In genomic region chr19:53676718-53677634, GRCm38 (mm10) we compare ENCODE assay signal across 8 mouse cellular contexts. TPM values are rescaled to one million over a fixed set of nuclear protein-coding genes. Genes with fewer than 3 reads are reported as not detected.
DNase-seq lines count a peak whose midpoint lies in the region; ATAC-seq and TF ChIP-seq lines count a peak whose summit lies in the region.

Rbm20 (plus strand) TSS chr19:53677306.

- H3K27me3 ChIP-seq in forebrain, embryonic 11.5 days (ENCODE audit: control insufficient read depth, insufficient read depth, low read length) = peaks cover 52% of the 10 kb centered on the region
- peaks cover 11% of the 10 kb centered on the region for H3K27me3 ChIP-seq in heart, embryonic 16.5 days (ENCODE audit: control insufficient read depth, insufficient read depth, low read length)
- peaks cover 11% of the 10 kb centered on the region; the same call in 1 of the 2 replicates for H3K27me3 ChIP-seq in kidney, postnatal 0 days (ENCODE audit: insufficient read depth, low read length)

- H3K4me2 ChIP-seq in forebrain, embryonic 11.5 days (ENCODE audit: low read depth, low read length, severe bottlenecking) = peak within 1 kb of the TSS; percentile 99
- peak within 1 kb of the TSS; percentile 91 for H3K4me2 ChIP-seq in heart, embryonic 16.5 days (ENCODE audit: low read depth, low read length)
- H3K4me2 ChIP-seq in kidney, postnatal 0 days (ENCODE audit: low read length) = peak within 1 kb of the TSS; percentile 91

- H3K9me3 ChIP-seq in forebrain, embryonic 11.5 days (ENCODE audit: control insufficient read depth, low read length) = no peaks in the 10 kb centered on the region
- H3K9me3 ChIP-seq in heart, embryonic 16.5 days (replicated peaks; ENCODE audit: control insufficient read depth, low read length) = no peaks in the 10 kb centered on the region
- no peaks in the 10 kb centered on the region for H3K9me3 ChIP-seq in kidney, postnatal 0 days (replicated peaks; ENCODE audit: low read length)

- 0 out of 2 replicates have a peak, but pooled peaks have one; percentile 31 for ATAC-seq in cerebellum, adult (ENCODE audit: insufficient number of reproducible peaks, low FRiP score, low TSS enrichment)
- peak; percentile 69 for ATAC-seq in forebrain, embryonic 11.5 days (replicated peaks; ENCODE audit: low FRiP score)
- peak; percentile 94 for ATAC-seq in heart, embryonic 16.5 days (replicated peaks; ENCODE audit: extremely low read depth, insufficient read depth, low FRiP score)
- peak; percentile 74 for ATAC-seq in kidney, postnatal 0 days (replicated peaks; ENCODE audit: low FRiP score, low read depth)

- under 1% methylated on average over 82 of the region's 82 CpGs for WGBS in forebrain, embryonic 11.5 days
- WGBS in heart, embryonic 16.5 days = under 1% methylated on average over 79 of the region's 82 CpGs
- WGBS in kidney, postnatal 0 days = under 1% methylated on average over 73 of the region's 82 CpGs

- TF ChIP-seq CTCF in kidney, postnatal 0 days (IDR thresholded peaks at IDR 0.05; ENCODE audit: low read depth) = no peak

- peaks cover 5% of the 10 kb centered on the region; the same call in 1 of the 2 replicates for H3K4me1 ChIP-seq in forebrain, embryonic 11.5 days (replicated peaks; ENCODE audit: control insufficient read depth, insufficient read depth, low read length)
- peaks cover 14% of the 10 kb centered on the region for H3K4me1 ChIP-seq in heart, embryonic 16.5 days (ENCODE audit: control insufficient read depth, insufficient read depth, low read length)
- peaks cover 7% of the 10 kb centered on the region for H3K4me1 ChIP-seq in kidney, postnatal 0 days (replicated peaks; ENCODE audit: insufficient read depth, low read length)

- H3K9ac ChIP-seq in forebrain, embryonic 11.5 days (ENCODE audit: low read length) = peak within 1 kb of the TSS; percentile 45
- H3K9ac ChIP-seq in heart, embryonic 16.5 days (ENCODE audit: low read length) = peak within 1 kb of the TSS; percentile 72
- H3K9ac ChIP-seq in kidney, postnatal 0 days (ENCODE audit: low read depth, low read length) = peak within 1 kb of the TSS; percentile 51

- H3K36me3 ChIP-seq in forebrain, embryonic 11.5 days (ENCODE audit: control insufficient read depth, insufficient read depth, low read length) = no peaks in the 10 kb centered on the region
- no peaks in the 10 kb centered on the region for H3K36me3 ChIP-seq in heart, embryonic 16.5 days (ENCODE audit: control insufficient read depth, insufficient read depth)
- H3K36me3 ChIP-seq in kidney, postnatal 0 days (ENCODE audit: insufficient read depth, low read length) = no peaks in the 10 kb centered on the region

- H3K4me3 ChIP-seq in forebrain, embryonic 11.5 days (ENCODE audit: low read depth, low read length) = peak within 1 kb of the TSS; percentile 61
- H3K4me3 ChIP-seq in heart, embryonic 16.5 days (ENCODE audit: low read length) = peak within 1 kb of the TSS; percentile 54
- peak within 1 kb of the TSS; percentile 63 for H3K4me3 ChIP-seq in kidney, postnatal 0 days (replicated peaks; ENCODE audit: low read depth, low read length)

- DNase-seq in cerebellum, adult 11-12 months = no peak
- DNase-seq in adrenal gland, adult 18-20 months (ENCODE audit: low spot score in 2 of 2) = peak; percentile 34 to 43
- DNase-seq in forebrain, embryonic 11.5 days (ENCODE audit: low spot score) = peak; percentile 79
- DNase-seq in kidney, postnatal 0 days (ENCODE audit: low spot score) = peak; percentile 67
- peak; percentile 64 for DNase-seq in lung, postnatal 14 days
- DNase-seq in skeletal muscle tissue, adult 2 months (ENCODE audit: low read depth, low spot score) = peak; percentile 74

- H3K27ac ChIP-seq in forebrain, embryonic 11.5 days (ENCODE audit: low read depth, low read length) = no peak within 1 kb of the TSS
- H3K27ac ChIP-seq in heart, embryonic 16.5 days (ENCODE audit: low read length) = peak within 1 kb of the TSS; percentile 97
- no peak within 1 kb of the TSS for H3K27ac ChIP-seq in kidney, postnatal 0 days

RNA-seq across cellular contexts. Expression of gene Rbm20, which starts in this region (rescaled TPM):
- 1 to 10 TPM; 1.0 to 1.2 TPM for total RNA-seq in adrenal gland, adult 18-20 months (2021)
- 4.2 and 4.6 TPM in 2 replicates for polyA plus RNA-seq in forebrain, embryonic 11.5 days (2014; fragmentation: Nextera tagmentation; extraction: Ambion mirVana)
- polyA plus RNA-seq in heart, embryonic 16.5 days (2015; fragmentation: Nextera tagmentation; extraction: Ambion mirVana) = 48.1 and 50.7 TPM in 2 replicates
- polyA plus RNA-seq in kidney, postnatal 0 days (2015; fragmentation: Nextera tagmentation; extraction: Ambion mirVana) = 2.5 and 2.8 TPM in 2 replicates

Comparison
In these comparisons a context has a peak if more than half of its experiments do, and no peak if none do; other contexts are left out.
1. ATAC-seq: peak in every context shown above with its lines; median percentile 94 in heart, embryonic 16.5 days; 74 in kidney, postnatal 0 days; 69 in forebrain, embryonic 11.5 days; 31 in cerebellum, adult.